Mouse (Mus musculus) leukemia stem cell, adult 10-12 weeks (primary cell): ENCODE results near the gene Olfr655. TPM values are rescaled to one million over a fixed set of nuclear protein-coding genes. Genes with fewer than 3 reads are reported as not detected.

Source experiments
- polyA plus RNA-seq: library from polyadenylated mRNA; stranded (reverse); fragments of >175 nt; gene quantifications from 2 replicates; pipeline ENCODE4 v1.2.3, GENCODE M21; 2012; ENCODE audit warnings: low replicate concordance

The Olfr655 gene
- polyA plus RNA-seq = not detected in 2 replicates

DNA sequence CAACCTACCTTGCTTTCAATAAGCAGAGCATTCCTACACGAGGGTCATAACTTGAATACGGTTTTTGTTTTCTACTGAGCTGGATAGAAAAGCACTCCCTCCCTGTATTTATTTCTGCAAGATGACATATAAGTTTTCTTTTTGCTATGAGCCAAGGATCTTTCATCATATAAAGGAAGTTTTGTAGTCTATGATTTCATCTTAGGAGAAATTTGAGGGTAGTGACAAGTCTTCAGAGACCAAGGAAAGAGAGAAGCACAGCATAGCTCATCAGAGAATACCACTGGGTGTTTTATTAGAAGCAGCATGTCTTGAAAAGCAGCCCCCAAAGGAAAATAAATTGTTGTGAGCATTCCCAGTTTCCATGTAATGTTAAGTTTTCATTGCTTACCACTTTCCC, at the start of gene Olfr655:
TSS of gene Olfr655 (minus strand) at position 101 of the 400 bp plus-strand sequence.

GRCm38 (mm10) chr7:104646841-104647482, 45.4 kb upstream of the Olfr655 start, which contains the start of gene Olfr658:
Gene Olfr658 (minus strand): TSS chr7:104647305.

GRCm38 (mm10) chr7:104624494-104624893, 22.9 kb upstream of the Olfr655 start, which contains the start of gene Olfr657:
Gene Olfr657 (plus strand): TSS chr7:104624794.

DNA sequence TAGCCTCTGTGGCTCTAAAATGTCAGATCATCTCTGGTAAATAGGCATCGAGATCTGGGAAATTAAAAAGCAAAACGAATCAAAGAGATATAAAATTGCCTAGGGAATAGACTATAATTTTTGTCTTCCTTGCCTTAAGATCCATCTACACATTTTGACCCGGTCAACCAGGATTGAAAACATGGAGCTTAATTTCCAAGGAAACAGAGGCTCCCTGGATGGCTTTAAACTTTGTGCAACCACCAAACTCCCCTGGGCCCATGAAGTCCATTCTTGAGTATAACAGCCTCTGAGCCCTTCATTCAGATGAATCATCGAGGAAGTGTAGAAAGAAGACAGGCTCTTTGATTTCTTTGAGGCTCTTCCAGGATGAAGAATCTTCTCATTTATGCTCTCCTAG, 12.1 kb upstream of the Olfr655 start, which contains the start of gene Olfr656:
TSS of gene Olfr656 (plus strand) at position 301 of the 400 bp plus-strand sequence.

GRCm38 (mm10) chr7:104586725-104587124, 14.9 kb downstream of the Olfr655 start, which contains the start of gene Olfr654:
Gene Olfr654 (plus strand): TSS chr7:104587025.

DNA sequence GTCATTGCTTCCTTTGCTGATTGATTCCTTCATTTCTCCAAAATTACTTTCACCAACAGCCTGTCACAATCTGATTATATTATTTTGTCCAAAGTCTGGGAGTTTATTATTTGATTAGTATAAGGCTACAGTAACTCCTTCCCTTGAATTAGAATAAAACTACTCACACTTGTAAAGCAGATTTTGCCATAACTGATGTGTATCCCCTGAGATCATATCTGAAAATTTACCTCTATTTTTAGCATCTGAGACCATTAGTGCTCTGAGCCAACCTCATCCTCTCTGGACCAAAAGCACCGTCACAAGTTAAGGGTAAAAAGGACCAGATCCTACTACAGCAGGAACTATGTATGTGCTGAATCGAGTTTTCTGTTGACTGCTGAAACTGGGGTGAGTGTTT, 24.6 kb downstream of the Olfr655 start, which contains the start of gene Olfr653:
TSS of gene Olfr653 (plus strand) at position 301 of the 400 bp plus-strand sequence.

GRCm38 (mm10) chr7:104560601-104561000, 41.0 kb downstream of the Olfr655 start, which contains the start of gene Olfr652:
Gene Olfr652 (plus strand): TSS chr7:104560901.

GRCm38 (mm10) chr7:104549833-104550232, 51.7 kb downstream of the Olfr655 start, which contains the start of gene Olfr651:
Gene Olfr651 (plus strand): TSS chr7:104550133.

Other genes with a start within 250 kb of the Olfr655 start
- 0.66 and 2.8 TPM in 2 replicates for gene Trim12c, start 248.4 kb downstream of the Olfr655 start, polyA plus RNA-seq
- gene Trim30b, start 231.9 kb downstream of the Olfr655 start, polyA plus RNA-seq = not detected in 2 replicates
- gene Trim30c, start 200.9 kb downstream of the Olfr655 start, polyA plus RNA-seq = not detected in 2 replicates
- gene Trim30a, start 136.6 kb downstream of the Olfr655 start, polyA plus RNA-seq = 3.5 and 5.4 TPM in 2 replicates
- gene Trim30d, start 93.9 kb downstream of the Olfr655 start, polyA plus RNA-seq = 0.28 TPM in 1 of 2 replicates, not detected in the other
- gene Olfr651, start 51.6 kb downstream of the Olfr655 start, polyA plus RNA-seq = not detected in 2 replicates
- not detected in 2 replicates for gene Olfr652, start 40.9 kb downstream of the Olfr655 start, polyA plus RNA-seq
- not detected in 2 replicates for gene Olfr653, start 24.5 kb downstream of the Olfr655 start, polyA plus RNA-seq
- gene Olfr654, start 14.8 kb downstream of the Olfr655 start, polyA plus RNA-seq = not detected in 2 replicates
- gene Olfr656, start 12.2 kb upstream of the Olfr655 start, polyA plus RNA-seq = not detected in 2 replicates
- 0.09 TPM in 1 of 2 replicates, not detected in the other for gene Olfr657, start 23.0 kb upstream of the Olfr655 start, polyA plus RNA-seq
- not detected in 2 replicates for gene Olfr658, start 45.5 kb upstream of the Olfr655 start, polyA plus RNA-seq
- gene Olfr659, start 65.0 kb upstream of the Olfr655 start, polyA plus RNA-seq = not detected in 2 replicates
- not detected in 2 replicates for gene Olfr661, start 84.7 kb upstream of the Olfr655 start, polyA plus RNA-seq
- gene Usp17le, start 175.7 kb upstream of the Olfr655 start, polyA plus RNA-seq = not detected in 2 replicates
- gene Usp17lb, start 240.8 kb upstream of the Olfr655 start, polyA plus RNA-seq = not detected in 2 replicates